Mouse (Mus musculus): ENCODE data around the gene Ppard.
A peak's percentile ranks its signal among the peaks of the same experiment; 100 is the strongest.
"Not testable (repeated sequence)": the region's sequence is repeated elsewhere in the genome, so short reads cannot be mapped to it uniquely, and the experiment has no call there.

Gene Ppard

GRCm38 (mm10) chr17:28317725-28318124 lies 85.2 kb downstream of the Ppard start:
- no peak for DNase-seq

GRCm38 (mm10) chr17:28321700-28322099 lies 89.2 kb downstream of the Ppard start:
- DNase-seq = no peak

GRCm38 (mm10) chr17:28323786-28324185 lies 91.3 kb downstream of the Ppard start:
- DNase-seq = no peak

- DNase-seq = not testable (repeated sequence)
Measured at GRCm38 (mm10) chr17:28324416-28324815, 91.9 kb downstream of the Ppard start.

- DNase-seq = no peak
Measured at GRCm38 (mm10) chr17:28325751-28326150, 93.3 kb downstream of the Ppard start.

- no peak for DNase-seq
Measured at GRCm38 (mm10) chr17:28326951-28327350, 94.5 kb downstream of the Ppard start.

- no peak for DNase-seq
Measured at GRCm38 (mm10) chr17:28327673-28328325, 95.3 kb downstream of the Ppard start.

- peak; percentile 98 for DNase-seq
Measured at GRCm38 (mm10) chr17:28328366-28328928, 95.9 kb downstream of the Ppard start, which contains the start of gene Rpl10a. Gene Rpl10a (plus strand): TSS chr17:28328471.

- no peak for DNase-seq
Measured at GRCm38 (mm10) chr17:28328946-28329345, 96.4 kb downstream of the Ppard start.

- DNase-seq = no peak
Measured at GRCm38 (mm10) chr17:28329503-28330231, 97.2 kb downstream of the Ppard start.

GRCm38 (mm10) chr17:28330232-28330546 lies 97.7 kb downstream of the Ppard start:
- DNase-seq = no peak

GRCm38 (mm10) chr17:28330590-28330989 lies 98.1 kb downstream of the Ppard start:
- DNase-seq = not testable (repeated sequence)

GRCm38 (mm10) chr17:28331241-28332112 lies 99.0 kb downstream of the Ppard start:
- DNase-seq = no peak

- no peak for DNase-seq
Measured at GRCm38 (mm10) chr17:28332113-28332914, 99.8 kb downstream of the Ppard start.

- DNase-seq = no peak
Measured at GRCm38 (mm10) chr17:28332915-28333546, 100.5 kb downstream of the Ppard start.

- DNase-seq = no peak
Measured at GRCm38 (mm10) chr17:28335267-28335666, 102.8 kb downstream of the Ppard start.

GRCm38 (mm10) chr17:28337547-28337946 lies 105.0 kb downstream of the Ppard start:
- no peak for DNase-seq

GRCm38 (mm10) chr17:28340578-28340977 lies 108.1 kb downstream of the Ppard start:
- no peak for DNase-seq

GRCm38 (mm10) chr17:28341091-28341490 lies 108.6 kb downstream of the Ppard start:
- peak; percentile 73 for DNase-seq

- no peak for DNase-seq
Measured at GRCm38 (mm10) chr17:28344050-28344607, 111.6 kb downstream of the Ppard start.

- no peak for DNase-seq
Measured at GRCm38 (mm10) chr17:28344670-28345069, 112.2 kb downstream of the Ppard start.

Measured in right cerebral cortex, postnatal 4 days (tissue).